Mouse (Mus musculus) inflammation-experienced regulatory T-cells (primary cell): ENCODE measurements around the gene Ccl17. TPM values are rescaled to one million over a fixed set of nuclear protein-coding genes. Genes with fewer than 3 reads are reported as not detected.

Source experiments
- polyA plus RNA-seq, 2 experiments: library from polyadenylated mRNA; unstranded; fragments of 100-300 nt; shearing (Covaris generic); gene quantifications; one replicate each; pipeline ENCODE4 v1.2.1; 2017

The Ccl17 gene
- polyA plus RNA-seq, result under 1 TPM in 1 of 2 experiments, not detected in 1; 0.59 TPM

GRCm38 (mm10) chr8:94810153-94810552 is at the start of gene Ccl17:
Gene Ccl17 (plus strand): TSS chr8:94810453.

GRCm38 (mm10) chr8:94771941-94772670 is 38.1 kb upstream of the Ccl17 start, which contains the start of gene Cx3cl1:
Gene Cx3cl1 (plus strand): TSS chr8:94772009.

GRCm38 (mm10) chr8:94837662-94838574 is 27.7 kb downstream of the Ccl17 start, which contains the start of the genes Coq9 and Ciapin1:
Gene Coq9 (plus strand): TSS chr8:94838321.
Gene Ciapin1 (minus strand): TSS chr8:94838358.

GRCm38 (mm10) chr8:94857346-94858173 is 47.3 kb downstream of the Ccl17 start, which contains the start of gene Polr2c:
Gene Polr2c (plus strand): TSS chr8:94857450.

Other genes with a start within 250 kb of the Ccl17 start
- 10 to 100 TPM; 55.0 to 83.0 TPM for gene Rspry1, start 208.5 kb upstream of the Ccl17 start, polyA plus RNA-seq
- gene Fam192a, start 208.5 kb upstream of the Ccl17 start, polyA plus RNA-seq, result 10 to 100 TPM; 76.4 to 80.7 TPM
- 100 to 1,000 TPM; 174 to 176 TPM for gene Arl2bp, start 143.9 kb upstream of the Ccl17 start, polyA plus RNA-seq
- under 1 TPM in 1 of 2 experiments, not detected in 1; 0.92 TPM for gene Pllp, start 114.2 kb upstream of the Ccl17 start, polyA plus RNA-seq
- under 1 TPM in 1 of 2 experiments, not detected in 1; 0.13 TPM for gene Ccl22, start 64.9 kb upstream of the Ccl17 start, polyA plus RNA-seq
- under 1 TPM in 1 of 2 experiments, not detected in 1; 0.10 TPM for gene Cx3cl1, start 38.4 kb upstream of the Ccl17 start, polyA plus RNA-seq
- 10 to 100 TPM; 60.5 to 66.0 TPM for gene Coq9, start 27.9 kb downstream of the Ccl17 start, polyA plus RNA-seq
- 10 to 100 TPM; 90.5 to 98.2 TPM for gene Ciapin1, start 27.9 kb downstream of the Ccl17 start, polyA plus RNA-seq
- 100 to 1,000 TPM in 1 of 2 experiments, 10 to 100 TPM in 1; 93.8 to 107 TPM for gene Polr2c, start 47.0 kb downstream of the Ccl17 start, polyA plus RNA-seq
- 1 to 10 TPM in 1 of 2 experiments, under 1 TPM in 1; 0.11 to 4.4 TPM for gene Dok4, start 65.9 kb downstream of the Ccl17 start, polyA plus RNA-seq
- gene Ccdc102a, start 107.6 kb downstream of the Ccl17 start, polyA plus RNA-seq, result 1 to 10 TPM in 1 of 2 experiments, under 1 TPM in 1; 0.13 to 1.8 TPM
- gene Adgrg5, start 113.2 kb downstream of the Ccl17 start, polyA plus RNA-seq, result under 1 TPM; 0.82 to 0.93 TPM
- 1 to 10 TPM; 2.4 to 2.5 TPM for gene Adgrg1, start 164.3 kb downstream of the Ccl17 start, polyA plus RNA-seq
- gene Adgrg3, start 207.2 kb downstream of the Ccl17 start, polyA plus RNA-seq, result 1 to 10 TPM in 1 of 2 experiments, not detected in 1; 1.1 TPM
- gene Drc7, start 244.7 kb downstream of the Ccl17 start, polyA plus RNA-seq, result 1 to 10 TPM in 1 of 2 experiments, under 1 TPM in 1; 0.16 to 1.6 TPM